Mouse (Mus musculus) E14TG2a.4 (cell line): Measurements from ENCODE around the gene Nf2.
"Not testable (repeated sequence)": the region's sequence is repeated elsewhere in the genome, so short reads cannot be mapped to it uniquely, and the experiment has no call there.

Experiments
- CTCF ChIP-seq: conservative IDR thresholded peaks from 2 replicates; pipeline ENCODE4 v1.5.1; 2014; ENCODE audit warnings: low read length
- POU5F1 ChIP-seq: IDR thresholded peaks from 2 replicates; pipeline ENCODE4 v1.6.1; 2014; ENCODE audit warnings: low read length, borderline replicate concordance

- TF ChIP-seq CTCF, POU5F1: not testable (repeated sequence)
Observed at GRCm38 (mm10) chr11:4802401-4802800, 46.9 kb downstream of the Nf2 start.
